Mouse (Mus musculus): ENCODE data around the gene Anxa9.

The Anxa9 gene

GRCm38 (mm10) chr3:95285390-95285789 is 21.6 kb downstream of the Anxa9 start:
- no peak for ATAC-seq (ENCODE audit: insufficient number of reproducible peaks, low FRiP score, low TSS enrichment)

GRCm38 (mm10) chr3:95284501-95285281 is 22.3 kb downstream of the Anxa9 start:
- ATAC-seq (ENCODE audit: insufficient number of reproducible peaks, low FRiP score, low TSS enrichment): no peak

GRCm38 (mm10) chr3:95284062-95284461 is 22.9 kb downstream of the Anxa9 start:
- ATAC-seq (ENCODE audit: insufficient number of reproducible peaks, low FRiP score, low TSS enrichment): no peak

DNA sequence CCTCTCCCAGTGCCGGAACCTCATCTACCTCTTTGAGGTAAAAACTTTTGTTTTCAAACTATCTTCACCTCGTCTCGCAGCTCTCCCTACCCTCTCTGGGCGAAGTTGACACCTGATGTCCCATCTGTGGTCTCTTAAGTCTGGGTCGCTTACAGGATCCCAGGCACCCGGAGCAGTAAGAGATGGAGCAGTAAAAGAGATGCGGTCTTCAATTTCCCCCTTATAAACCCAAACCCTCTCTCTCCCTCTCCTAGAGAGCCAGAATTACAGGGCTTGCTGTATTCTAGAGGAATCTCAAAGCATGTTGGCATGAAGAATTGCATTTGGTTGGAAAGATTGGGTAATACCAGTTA is 23.4 kb downstream of the Anxa9 start:
- no peak for ATAC-seq (ENCODE audit: insufficient number of reproducible peaks, low FRiP score, low TSS enrichment)

DNA sequence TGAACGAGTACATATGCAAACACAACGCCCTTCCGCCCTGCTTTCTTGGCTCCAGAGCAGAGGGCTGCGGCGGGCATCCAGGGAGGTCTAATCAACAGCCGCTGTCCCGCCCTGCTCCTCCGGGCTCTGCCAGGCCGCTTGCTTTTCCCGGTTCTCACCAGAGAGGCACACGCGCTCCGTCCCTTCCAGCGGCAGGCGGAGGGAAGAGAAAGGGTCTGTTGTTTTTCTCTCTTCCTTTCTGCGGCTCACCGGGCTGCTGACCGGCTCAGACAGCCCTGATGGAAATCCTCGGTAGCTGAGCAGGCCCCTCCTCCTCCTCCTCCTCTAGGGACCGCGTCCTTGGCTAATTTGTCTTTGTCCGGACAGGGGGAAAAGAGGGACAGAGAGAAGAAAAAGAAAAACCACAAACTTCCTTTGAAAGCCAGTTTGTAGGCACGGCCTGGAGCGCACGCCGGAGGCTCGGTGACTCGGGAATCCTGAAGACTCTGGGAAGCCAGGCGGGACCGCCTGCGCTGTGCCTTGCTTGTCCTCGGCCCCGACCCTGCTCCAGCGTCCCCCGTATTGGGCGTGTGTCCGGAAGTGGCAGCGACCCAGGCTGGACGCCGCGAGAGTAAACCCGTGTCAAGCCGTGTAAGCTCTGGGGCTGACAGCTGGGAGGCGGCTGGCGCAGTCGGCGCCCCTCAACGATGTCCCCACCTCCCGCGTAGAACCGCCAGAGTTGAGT is 23.9 kb downstream of the Anxa9 start:
- peak; percentile 68; the same call in 1 of the 2 replicates for ATAC-seq (ENCODE audit: insufficient number of reproducible peaks, low FRiP score, low TSS enrichment)

DNA sequence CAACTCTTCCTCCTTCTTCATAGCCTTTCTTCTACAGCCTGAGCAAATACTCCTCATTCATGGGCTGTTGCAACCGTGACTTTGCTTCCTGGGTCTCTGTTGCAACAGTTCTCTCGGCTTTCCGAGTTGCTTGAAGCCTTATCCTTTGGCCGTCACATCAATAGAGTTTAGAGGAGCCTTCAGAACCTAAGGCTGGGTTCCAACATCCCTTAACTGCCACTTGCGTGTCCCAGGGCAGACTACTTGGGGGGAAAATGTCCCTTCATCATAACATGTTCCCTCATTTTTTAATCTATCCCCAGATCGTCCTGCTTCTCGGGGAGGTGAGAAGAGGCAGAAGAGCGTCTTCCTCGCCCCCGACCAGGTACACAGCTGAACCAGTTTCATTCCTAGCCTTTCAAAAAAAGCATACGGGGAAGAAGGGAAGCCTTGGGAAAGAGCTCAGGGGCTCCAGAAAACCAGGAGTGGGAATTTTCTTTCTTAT is 24.6 kb downstream of the Anxa9 start:
- no peak for ATAC-seq (ENCODE audit: insufficient number of reproducible peaks, low FRiP score, low TSS enrichment)

GRCm38 (mm10) chr3:95281216-95282126 is 25.5 kb downstream of the Anxa9 start, which contains the start of the genes Mindy1 and Prune1:
Mindy1 (plus strand) TSS chr3:95281345.
Prune1 (minus strand) TSS chr3:95282076.
- ATAC-seq (ENCODE audit: insufficient number of reproducible peaks, low FRiP score, low TSS enrichment): peak; percentile 70

DNA sequence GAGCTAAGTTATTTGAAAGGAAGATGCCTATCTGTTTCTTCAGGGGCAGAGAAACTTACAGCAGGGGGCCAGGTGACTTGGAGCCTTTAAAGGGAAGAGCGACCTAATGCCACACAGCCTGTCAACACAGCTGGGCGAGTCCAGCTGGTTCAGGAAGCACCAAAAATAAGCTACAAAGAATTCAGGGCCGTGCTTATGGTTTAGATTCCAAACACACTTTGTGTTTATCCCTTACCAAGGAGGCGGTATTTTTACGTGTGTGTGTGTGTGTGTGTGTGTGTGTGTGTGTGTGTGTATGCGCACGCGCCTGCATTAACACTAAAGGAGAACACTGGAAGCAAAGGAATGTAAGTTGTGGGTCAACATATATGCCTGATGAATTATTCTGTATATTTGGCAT is 26.2 kb downstream of the Anxa9 start:
- no peak for ATAC-seq (ENCODE audit: insufficient number of reproducible peaks, low FRiP score, low TSS enrichment)

GRCm38 (mm10) chr3:95277149-95277551 is 29.8 kb downstream of the Anxa9 start:
- ATAC-seq (ENCODE audit: insufficient number of reproducible peaks, low FRiP score, low TSS enrichment): no peak

DNA sequence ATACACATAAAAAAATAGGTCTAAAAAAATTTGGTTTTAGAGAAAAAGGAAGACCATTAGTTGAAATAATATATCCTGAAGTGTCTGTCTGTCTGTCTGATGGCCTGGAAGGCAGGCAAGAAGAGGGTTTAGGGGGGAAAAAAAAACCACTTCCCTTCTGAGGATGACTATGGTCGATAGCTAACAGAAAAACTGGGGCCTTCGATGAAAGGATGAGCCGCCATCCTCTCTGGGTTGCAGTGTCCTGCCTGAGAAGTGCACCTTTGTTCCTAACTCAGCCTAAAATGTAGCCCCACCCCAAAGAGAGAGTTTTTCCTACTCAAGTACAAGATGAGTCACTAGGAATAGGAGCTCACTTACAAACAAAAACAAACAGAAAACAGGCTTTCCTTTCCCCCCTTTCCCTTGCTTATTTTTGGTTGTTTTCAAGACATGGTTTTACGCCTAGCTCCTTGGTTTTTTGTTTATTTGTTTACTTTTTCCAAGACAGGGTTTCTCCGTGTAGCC is 30.5 kb downstream of the Anxa9 start:
- ATAC-seq (ENCODE audit: insufficient number of reproducible peaks, low FRiP score, low TSS enrichment): no peak

- no peak for ATAC-seq (ENCODE audit: insufficient number of reproducible peaks, low FRiP score, low TSS enrichment)
Measured at GRCm38 (mm10) chr3:95275161-95275560, 31.8 kb downstream of the Anxa9 start.

GRCm38 (mm10) chr3:95274453-95274852 is 32.5 kb downstream of the Anxa9 start:
- no peak for ATAC-seq (ENCODE audit: insufficient number of reproducible peaks, low FRiP score, low TSS enrichment)

DNA sequence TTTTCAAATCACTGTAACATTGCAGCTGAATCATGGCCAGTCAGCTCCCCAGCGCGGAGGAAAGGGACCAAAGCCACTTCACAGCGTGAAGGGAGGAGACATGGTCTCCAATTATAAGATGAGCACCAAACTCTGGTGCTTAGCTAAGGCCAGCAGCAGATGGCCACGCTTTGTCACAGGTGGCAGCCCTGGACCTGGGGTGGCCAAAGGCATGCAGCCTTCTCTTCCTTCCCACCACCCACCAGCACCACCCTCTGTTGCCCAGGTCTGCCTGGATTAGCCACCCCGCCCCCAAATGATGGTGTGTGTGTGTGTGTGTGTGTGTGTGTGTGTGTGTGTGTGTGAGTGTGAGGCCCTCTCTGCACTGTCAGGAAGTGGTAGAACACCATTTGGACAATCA is 33.5 kb downstream of the Anxa9 start:
- peak; percentile 92 for ATAC-seq (ENCODE audit: insufficient number of reproducible peaks, low FRiP score, low TSS enrichment)

- ATAC-seq (ENCODE audit: insufficient number of reproducible peaks, low FRiP score, low TSS enrichment): no peak
Measured at GRCm38 (mm10) chr3:95270766-95271364, 36.1 kb downstream of the Anxa9 start.

DNA sequence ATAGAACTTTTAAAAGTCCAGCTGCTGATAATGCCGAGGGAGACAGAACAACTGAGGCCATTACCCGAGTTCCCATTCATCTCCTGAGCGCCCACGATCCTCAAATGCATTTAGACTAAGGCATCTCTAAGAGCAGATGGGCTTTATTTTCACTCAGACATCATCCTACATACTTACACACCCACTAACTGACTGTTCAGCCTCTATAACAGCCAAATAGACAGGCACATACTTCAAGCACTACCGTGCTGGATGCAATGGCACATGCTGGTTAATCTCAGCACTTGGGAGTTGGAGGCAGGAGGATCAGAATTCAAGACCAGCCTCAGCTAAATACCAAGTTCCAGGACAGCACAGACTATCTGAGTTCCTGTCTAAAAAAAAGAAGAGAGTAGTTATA is 37.2 kb downstream of the Anxa9 start:
- no peak for ATAC-seq (ENCODE audit: insufficient number of reproducible peaks, low FRiP score, low TSS enrichment)

GRCm38 (mm10) chr3:95267855-95268254 is 39.1 kb downstream of the Anxa9 start:
- no peak for ATAC-seq (ENCODE audit: insufficient number of reproducible peaks, low FRiP score, low TSS enrichment)

DNA sequence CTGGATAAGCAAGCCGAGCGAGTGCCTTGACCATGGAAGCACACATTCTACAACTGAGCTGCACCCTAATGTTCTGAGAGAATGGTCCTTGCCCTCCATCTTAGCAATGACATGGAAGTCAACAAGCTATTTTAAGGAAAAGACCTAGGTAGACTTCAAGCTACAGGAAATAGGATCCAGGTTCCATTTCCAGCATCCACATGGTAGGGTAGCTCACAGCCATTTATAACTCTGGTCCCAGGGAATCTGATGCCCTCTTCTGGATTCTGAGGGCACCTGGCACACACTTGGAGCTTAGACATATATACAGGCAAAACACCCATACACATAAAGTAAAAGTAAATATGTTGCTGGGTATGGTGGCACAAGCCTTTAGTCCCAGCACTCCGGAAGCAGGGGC is 40.9 kb downstream of the Anxa9 start:
- ATAC-seq (ENCODE audit: insufficient number of reproducible peaks, low FRiP score, low TSS enrichment): no peak

- ATAC-seq (ENCODE audit: insufficient number of reproducible peaks, low FRiP score, low TSS enrichment): no peak
Measured at GRCm38 (mm10) chr3:95264724-95265123, 42.3 kb downstream of the Anxa9 start.

- no peak for ATAC-seq (ENCODE audit: insufficient number of reproducible peaks, low FRiP score, low TSS enrichment)
Measured at GRCm38 (mm10) chr3:95263089-95263739, 43.8 kb downstream of the Anxa9 start.
